In genomic region chr9:62015504-62015903, GRCm38 (mm10) we compare ENCODE assay signal across 14 mouse cellular contexts. TPM values are rescaled to one million over a fixed set of nuclear protein-coding genes. Genes with fewer than 3 reads are reported as not detected.
A peak's percentile ranks its signal among the peaks of the same experiment; 100 is the strongest.
DNase-seq lines count a peak whose midpoint lies in the region; ATAC-seq and TF ChIP-seq lines count a peak whose summit lies in the region.
"Had no signal": no experiment of that assay in that cellular context is flagged by ENCODE, and none has a peak within 500 bp of the region (broad histone marks: within the 10 kb centered on the region; RNA-seq: fewer than 3 reads in every experiment).

No protein-coding gene starts in this region.

- 71% methylated on average over 3 of the region's 3 CpGs for WGBS in intestine, postnatal 0 days
- 61% methylated on average over 3 of the region's 3 CpGs for WGBS in intestine, embryonic 15.5 days
- 64% methylated on average over 3 of the region's 3 CpGs for WGBS in small intestine, adult 2 months
- 76% methylated on average over 3 of the region's 3 CpGs for WGBS in midbrain, embryonic 11.5 days

- H3K36me3 ChIP-seq in intestine, postnatal 0 days (ENCODE audit: control insufficient read depth, insufficient read depth): no peaks in the 10 kb centered on the region
- H3K36me3 ChIP-seq in intestine, embryonic 15.5 days: no peaks in the 10 kb centered on the region
- H3K36me3 ChIP-seq in G1E (replicated peaks): no peaks in the 10 kb centered on the region
- H3K36me3 ChIP-seq in small intestine, adult 2 months (ENCODE audit: control insufficient read depth, insufficient read depth, low read length): no peaks in the 10 kb centered on the region
- no peaks in the 10 kb centered on the region for H3K36me3 ChIP-seq in midbrain, embryonic 11.5 days (ENCODE audit: control insufficient read depth, insufficient read depth, low read length)
- H3K36me3 ChIP-seq: liver, embryonic 13.5 days; midbrain, embryonic 12.5 days had no signal

- TF ChIP-seq CTCF in intestine, postnatal 0 days (IDR thresholded peaks at IDR 0.05; ENCODE audit: low read depth): peak; percentile 50
- peak; percentile 19; the same call in 1 of the 2 replicates for TF ChIP-seq CTCF in G1E (IDR thresholded peaks at IDR 0.05; ENCODE audit: low read depth, low read length)
- peak; percentile 48; the same call in 1 of the 2 replicates for TF ChIP-seq CTCF in small intestine, adult 2 months (IDR thresholded peaks at IDR 0.05; ENCODE audit: extremely low read depth, insufficient read length, insufficient replicate concordance, low read depth, low read length)

- H3K27ac ChIP-seq in intestine, postnatal 0 days (ENCODE audit: low read depth, low read length): no peak overlapping the region
- H3K27ac ChIP-seq in intestine, embryonic 15.5 days: no peak overlapping the region
- H3K27ac ChIP-seq in small intestine, adult 2 months (ENCODE audit: insufficient read depth, low read depth, low read length): no peak overlapping the region
- no peak overlapping the region for H3K27ac ChIP-seq in midbrain, embryonic 11.5 days (ENCODE audit: low read depth, low read length)
- H3K27ac ChIP-seq: liver, embryonic 13.5 days; midbrain, embryonic 12.5 days had no signal

- H3K9me3 ChIP-seq in intestine, postnatal 0 days (ENCODE audit: control insufficient read depth): no peaks in the 10 kb centered on the region
- no peaks in the 10 kb centered on the region for H3K9me3 ChIP-seq in intestine, embryonic 15.5 days
- H3K9me3 ChIP-seq in G1E (replicated peaks): no peaks in the 10 kb centered on the region
- no peaks in the 10 kb centered on the region for H3K9me3 ChIP-seq in midbrain, embryonic 11.5 days (ENCODE audit: control insufficient read depth, low read length)
- H3K9me3 ChIP-seq: liver, embryonic 13.5 days; midbrain, embryonic 12.5 days had no signal

- H3K9ac ChIP-seq in intestine, postnatal 0 days (ENCODE audit: low read depth, low read length): no peak overlapping the region
- no peak overlapping the region for H3K9ac ChIP-seq in intestine, embryonic 15.5 days
- no peak overlapping the region for H3K9ac ChIP-seq in midbrain, embryonic 11.5 days (ENCODE audit: low read length)
- H3K9ac ChIP-seq: liver, embryonic 13.5 days; midbrain, embryonic 12.5 days had no signal

- H3K27me3 ChIP-seq in intestine, postnatal 0 days (replicated peaks; ENCODE audit: control insufficient read depth, insufficient read depth, low read length): no peaks in the 10 kb centered on the region
- no peaks in the 10 kb centered on the region for H3K27me3 ChIP-seq in intestine, embryonic 15.5 days (replicated peaks)
- peaks cover 9% of the 10 kb centered on the region for H3K27me3 ChIP-seq in G1E (ENCODE audit: insufficient read depth, low read length)
- no peaks in the 10 kb centered on the region for H3K27me3 ChIP-seq in small intestine, adult 2 months (ENCODE audit: control insufficient read depth, insufficient read depth, low read length)
- no peaks in the 10 kb centered on the region for H3K27me3 ChIP-seq in midbrain, embryonic 11.5 days (ENCODE audit: control insufficient read depth, insufficient read depth, low read length)
- H3K27me3 ChIP-seq: liver, embryonic 13.5 days; midbrain, embryonic 12.5 days had no signal

- no peak overlapping the region for H3K4me3 ChIP-seq in intestine, postnatal 0 days (ENCODE audit: low read depth, low read length)
- H3K4me3 ChIP-seq in intestine, embryonic 15.5 days (replicated peaks): no peak overlapping the region
- H3K4me3 ChIP-seq in G1E (ENCODE audit: low read depth, low read length): no peak overlapping the region
- no peak overlapping the region for H3K4me3 ChIP-seq in small intestine, adult 2 months (ENCODE audit: low read depth, low read length)
- H3K4me3 ChIP-seq in midbrain, embryonic 11.5 days (ENCODE audit: low read depth, low read length): no peak overlapping the region
- H3K4me3 ChIP-seq: erythroblast, embryonic 14.5 days; liver, embryonic 13.5 days; midbrain, embryonic 12.5 days had no signal

- DNase-seq in lung, postnatal 14 days: peak; percentile 21
- no peak for DNase-seq in lung, postnatal 25 days (ENCODE audit: low spot score)
- DNase-seq in G1E (ENCODE audit: low spot score): no peak
- DNase-seq in midbrain, embryonic 11.5 days (ENCODE audit: low spot score, missing footprints): no peak
- DNase-seq: cerebellum, adult 9-10 months; heart, postnatal 14 days; liver, embryonic 13.5 days had no signal

- ATAC-seq in intestine, postnatal 0 days: no peak
- ATAC-seq in intestine, embryonic 15.5 days: no peak
- ATAC-seq in G1E (ENCODE audit: extremely low read depth, insufficient number of reproducible peaks, low FRiP score, poor library complexity, severe bottlenecking): no peak
- no peak for ATAC-seq in megakaryocyte progenitor cell, adult 5-6 weeks (replicated peaks; ENCODE audit: poor library complexity)
- no peak for ATAC-seq in midbrain, embryonic 11.5 days (ENCODE audit: low FRiP score)
- ATAC-seq: inflammation-experienced regulatory T-cells, adult 6 months had no signal

- no peak overlapping the region for H3K4me2 ChIP-seq in intestine, postnatal 0 days (replicated peaks; ENCODE audit: low read depth)
- H3K4me2 ChIP-seq in intestine, embryonic 15.5 days (replicated peaks): no peak overlapping the region
- H3K4me2 ChIP-seq in midbrain, embryonic 11.5 days: no peak overlapping the region
- H3K4me2 ChIP-seq: liver, embryonic 13.5 days; midbrain, embryonic 12.5 days had no signal

- H3K4me1 ChIP-seq in intestine, postnatal 0 days (replicated peaks; ENCODE audit: control insufficient read depth, insufficient read depth, low read length): no peaks in the 10 kb centered on the region
- peaks cover 6% of the 10 kb centered on the region; the same call in 1 of the 2 replicates for H3K4me1 ChIP-seq in intestine, embryonic 15.5 days (replicated peaks)
- no peaks in the 10 kb centered on the region for H3K4me1 ChIP-seq in G1E (ENCODE audit: insufficient read depth, low read depth, low read length)
- peaks cover 16% of the 10 kb centered on the region for H3K4me1 ChIP-seq in small intestine, adult 2 months (ENCODE audit: control insufficient read depth, insufficient read depth, insufficient read length, low read length)
- H3K4me1 ChIP-seq in midbrain, embryonic 11.5 days (ENCODE audit: control insufficient read depth, insufficient read depth, low read length): no peaks in the 10 kb centered on the region
- H3K4me1 ChIP-seq: liver, embryonic 13.5 days; midbrain, embryonic 12.5 days had no signal

- TF ChIP-seq POLR2A in small intestine, adult 2 months (IDR thresholded peaks at IDR 0.05; ENCODE audit: low read depth, low read length): no peak

RNA-seq across cellular contexts. Expression of gene Paqr5, which starts 11.2 kb away (rescaled TPM):
- 2.1 and 5.1 TPM in 2 replicates for polyA plus RNA-seq in intestine, postnatal 0 days (2015; fragmentation: Nextera tagmentation; extraction: Ambion mirVana)
- 7.6 and 9.6 TPM in 2 replicates for polyA plus RNA-seq in intestine, embryonic 15.5 days (2015; fragmentation: Nextera tagmentation; extraction: Ambion mirVana)
- not detected in 2 replicates for total RNA-seq in G1E (2014; fragmentation: Nextera tagmentation)
- total RNA-seq in G1E (2017): 0.06 and 0.22 TPM in 2 replicates
- not detected in 2 replicates for polyA plus RNA-seq in G1E (2012)
- polyA plus RNA-seq in small intestine, adult 2 months (2012; rRNA removed): 3.3 and 21.8 TPM in 2 replicates
- total RNA-seq in megakaryocyte progenitor cell, adult 5-6 weeks (2015): 0.20 and 0.74 TPM in 2 replicates
- 0.68 and 1.7 TPM in 2 replicates for total RNA-seq in megakaryocyte progenitor cell, adult 5-6 weeks (2017)
- 0.26 and 0.37 TPM in 2 replicates for polyA plus RNA-seq in midbrain, embryonic 11.5 days (2014; fragmentation: Nextera tagmentation; extraction: Ambion mirVana)
- total RNA-seq: heart, postnatal 14 days had no signal
- polyA plus RNA-seq: erythroblast, embryonic 14.5 days had no signal
